ENCODE assay signal across 8 mouse cellular contexts in genomic region chr13:117025226-117026067, GRCm38 (mm10). TPM values are rescaled to one million over a fixed set of nuclear protein-coding genes. Genes with fewer than 3 reads are reported as not detected.
A peak's percentile ranks its signal among the peaks of the same experiment; 100 is the strongest.
DNase-seq lines count a peak whose midpoint lies in the region; ATAC-seq and TF ChIP-seq lines count a peak whose summit lies in the region.

Gene Parp8, minus strand, starts transcription at chr13:117025537.

- peaks cover 14% of the 10 kb centered on the region; the same call in 1 of the 2 replicates for H3K4me1 ChIP-seq in forebrain, postnatal 0 days (ENCODE audit: insufficient read depth)
- H3K4me1 ChIP-seq in lung, embryonic 14.5 days (ENCODE audit: insufficient read depth): no peaks in the 10 kb centered on the region; the same call in 1 of the 2 replicates
- H3K4me1 ChIP-seq in thymus, adult 2 months (replicated peaks; ENCODE audit: control insufficient read depth, insufficient read depth, low read length): peaks cover 6% of the 10 kb centered on the region

- peak within 1 kb of the TSS; percentile 90 for H3K4me3 ChIP-seq in forebrain, postnatal 0 days (ENCODE audit: low read depth, low read length)
- H3K4me3 ChIP-seq in layer of hippocampus, adult 2 months: peak within 1 kb of the TSS; percentile 94
- H3K4me3 ChIP-seq in lung, embryonic 14.5 days (ENCODE audit: low read depth, low read length): peak within 1 kb of the TSS; percentile 82
- H3K4me3 ChIP-seq in thymus, adult 2 months (ENCODE audit: control insufficient read depth, insufficient read depth, low read length): peak within 1 kb of the TSS; percentile 69

- ATAC-seq in forebrain, postnatal 0 days: peak; percentile 67
- ATAC-seq in lung, embryonic 14.5 days (ENCODE audit: insufficient read depth): peak; percentile 72
- 0 out of 2 replicates have a peak, but pooled peaks have one; percentile 11 for ATAC-seq in neutrophil, adult 5-6 weeks (ENCODE audit: extremely low read depth, insufficient number of reproducible peaks, low FRiP score, poor library complexity, severe bottlenecking)

- intact Hi-C loops in heart, postnatal 25 days (cut with DNase I): loop anchor here (5.0 kb wide), 1 partner anchor 102 kb away; no protein-coding TSS in a partner anchor

- no peaks in the 10 kb centered on the region for H3K36me3 ChIP-seq in forebrain, postnatal 0 days (ENCODE audit: insufficient read depth)
- H3K36me3 ChIP-seq in lung, embryonic 14.5 days (ENCODE audit: insufficient read depth): no peaks in the 10 kb centered on the region
- H3K36me3 ChIP-seq in thymus, adult 2 months (ENCODE audit: control insufficient read depth, insufficient read depth, low read length): no peaks in the 10 kb centered on the region

- no peak for TF ChIP-seq CTCF in forebrain, postnatal 0 days (IDR thresholded peaks at IDR 0.05; ENCODE audit: low read depth)
- TF ChIP-seq CTCF in layer of hippocampus, adult 2 months (conservative IDR thresholded peaks at IDR 0.05): no peak
- no peak for TF ChIP-seq CTCF in lung, embryonic 14.5 days (IDR thresholded peaks at IDR 0.05; ENCODE audit: low read depth)
- TF ChIP-seq CTCF in thymus, adult 2 months (IDR thresholded peaks at IDR 0.05; ENCODE audit: borderline replicate concordance, control insufficient read depth, extremely low read depth, insufficient read depth, low read length, poor library complexity): no peak

- H3K9ac ChIP-seq in forebrain, postnatal 0 days: peak within 1 kb of the TSS; percentile 86
- H3K9ac ChIP-seq in lung, embryonic 14.5 days: peak within 1 kb of the TSS; percentile 83

- DNase-seq in MN1 (ENCODE audit: low spot score): peak; percentile 73
- DNase-seq in cerebellum, adult 8-10 months: peak; percentile 35
- peak; percentile 70 for DNase-seq in forebrain, postnatal 0 days
- DNase-seq in heart, postnatal 25 days (ENCODE audit: low spot score): peak; percentile 27
- DNase-seq in layer of hippocampus, adult 2 months (ENCODE audit: low spot score in 2 of 2): peak; percentile 54 to 60
- DNase-seq in lung, embryonic 14.5 days: peak; percentile 78
- DNase-seq in thymus, adult 2 months: peak; percentile 48

- no peak for TF ChIP-seq POLR2A in thymus, adult 2 months (IDR thresholded peaks at IDR 0.05; ENCODE audit: control insufficient read depth, extremely low read depth, insufficient read depth, low read length, poor library complexity)

- no peaks in the 10 kb centered on the region for H3K9me3 ChIP-seq in forebrain, postnatal 0 days (ENCODE audit: low read length)
- H3K9me3 ChIP-seq in lung, embryonic 14.5 days (ENCODE audit: low read depth, low read length): no peaks in the 10 kb centered on the region

- H3K27me3 ChIP-seq in forebrain, postnatal 0 days (ENCODE audit: insufficient read depth, low read length): no peaks in the 10 kb centered on the region
- H3K27me3 ChIP-seq in lung, embryonic 14.5 days (ENCODE audit: insufficient read depth, low read length): peaks cover 2% of the 10 kb centered on the region; the same call in 1 of the 2 replicates
- H3K27me3 ChIP-seq in thymus, adult 2 months (ENCODE audit: control insufficient read depth, insufficient read depth, low read length): peaks cover 3% of the 10 kb centered on the region; the same call in 1 of the 2 replicates

- H3K27ac ChIP-seq in forebrain, postnatal 0 days (ENCODE audit: low read depth, low read length): peak within 1 kb of the TSS; percentile 93
- peak within 1 kb of the TSS; percentile 94 for H3K27ac ChIP-seq in layer of hippocampus, adult 2 months
- H3K27ac ChIP-seq in lung, embryonic 14.5 days (ENCODE audit: low read depth): peak within 1 kb of the TSS; percentile 89
- H3K27ac ChIP-seq in thymus, adult 2 months (ENCODE audit: control insufficient read depth, insufficient read depth, low read length): peak within 1 kb of the TSS; percentile 88

- WGBS in forebrain, postnatal 0 days: 1% methylated on average over 65 of the region's 67 CpGs
- under 1% methylated on average over 60 of the region's 67 CpGs for WGBS in lung, embryonic 14.5 days
- 1% methylated on average over 67 of the region's 67 CpGs for WGBS in thymus, adult 2 months

- peak within 1 kb of the TSS; percentile 73 for H3K4me2 ChIP-seq in forebrain, postnatal 0 days (ENCODE audit: low read depth)
- H3K4me2 ChIP-seq in lung, embryonic 14.5 days: peak within 1 kb of the TSS; percentile 79

RNA-seq across cellular contexts. Expression of gene Parp8, which starts in this region (rescaled TPM):
- total RNA-seq in forebrain, postnatal 0 days (2014; rRNA removed): 37.2 and 46.1 TPM in 2 replicates
- 13.3 and 20.8 TPM in 2 replicates for polyA plus RNA-seq in forebrain, postnatal 0 days (2015; fragmentation: Nextera tagmentation; extraction: Ambion mirVana)
- 10 to 100 TPM in 1 of 2 experiments, 1 to 10 TPM in 1; 8.7 to 10.3 TPM for total RNA-seq in heart, postnatal 25 days (2021)
- total RNA-seq in layer of hippocampus, adult 2 months (2021): 10 to 100 TPM; 34.6 to 37.6 TPM
- polyA plus RNA-seq in lung, embryonic 14.5 days (2014; fragmentation: Nextera tagmentation; extraction: Ambion mirVana): 12.3 and 12.8 TPM in 2 replicates
- total RNA-seq in neutrophil, adult 5-6 weeks (2017): 82.1 and 89.8 TPM in 2 replicates
- polyA plus RNA-seq in thymus, adult 2 months (2012; rRNA removed): 14.4 and 17.4 TPM in 2 replicates

Comparison
In these comparisons a context has a peak if more than half of its experiments do, and no peak if none do; other contexts are left out.
1. Peak in every context shown above with its lines: DNase-seq, ATAC-seq, H3K4me3 ChIP-seq and H3K27ac ChIP-seq.
2. DNase-seq: peak in every context shown above with its lines; median percentile 78 in lung, embryonic 14.5 days; 73 in MN1; 70 in forebrain, postnatal 0 days; 57 in layer of hippocampus, adult 2 months; 48 in thymus, adult 2 months; 35 in cerebellum, adult 8-10 months; 27 in heart, postnatal 25 days.
3. ATAC-seq: peak in every context shown above with its lines; median percentile 72 in lung, embryonic 14.5 days; 67 in forebrain, postnatal 0 days; 11 in neutrophil, adult 5-6 weeks.